Mouse (Mus musculus) embryo, embryonic 10.5 days (tissue): ENCODE measurements around the gene Mrpl1.

ENCODE experiments used
- DNase-seq: peaks from one replicate; pipeline ENCODE4 v3.0.0-alpha.2; 2015; ENCODE audit warnings: low spot score

Gene Mrpl1

GRCm38 (mm10) chr5:96309566-96309965 lies 100.3 kb downstream of the Mrpl1 start:
- DNase-seq = no peak

- no peak for DNase-seq
These were observed 102.4 kb downstream of the Mrpl1 start for GRCm38 (mm10) chr5:96311677-96312076.
